Mouse (Mus musculus) hindbrain, embryonic 12.5 days (tissue): ENCODE data around the gene Sox11. TPM values are rescaled to one million over a fixed set of nuclear protein-coding genes. Genes with fewer than 3 reads are reported as not detected.

ENCODE experiments used
- ATAC-seq: fragments of 200-750 bp; cut with Nextera tagmentation; 2 replicates; pipeline ENCODE4 v1.8.0; 2017; ENCODE audit warnings: moderate TSS enrichment; ENCODE audit not compliant: low FRiP score
- H3K27ac ChIP-seq: fragments of 300-500 bp; sonication (generic); 2 replicates; pipeline ENCODE4 v1.5.1; 2016; ENCODE audit warnings: mild to moderate bottlenecking
- H3K27me3 ChIP-seq: fragments of 300-500 bp; sonication (generic); 2 replicates; pipeline ENCODE4 v1.6.1; 2016; ENCODE audit warnings: mild to moderate bottlenecking
- H3K36me3 ChIP-seq: fragments of 300-500 bp; sonication (generic); 2 replicates; pipeline ENCODE4 v1.6.1; 2016; ENCODE audit warnings: mild to moderate bottlenecking
- H3K4me1 ChIP-seq: fragments of 300-500 bp; sonication (generic); 2 replicates; pipeline ENCODE4 v1.6.1; 2016
- H3K4me2 ChIP-seq: fragments of 300-500 bp; sonication (generic); replicated peaks from 2 replicates; pipeline ENCODE4 v1.6.1; 2016; ENCODE audit warnings: mild to moderate bottlenecking
- H3K4me3 ChIP-seq: fragments of 300-500 bp; sonication (generic); 2 replicates; pipeline ENCODE4 v1.5.1; 2016; ENCODE audit warnings: mild to moderate bottlenecking
- H3K9ac ChIP-seq: fragments of 300-500 bp; sonication (generic); 2 replicates; pipeline ENCODE4 v1.6.1; 2016; ENCODE audit warnings: mild to moderate bottlenecking, moderate library complexity
- H3K9me3 ChIP-seq: fragments of 300-500 bp; sonication (generic); replicated peaks from 2 replicates; pipeline ENCODE4 v1.6.1; 2016; ENCODE audit warnings: mild to moderate bottlenecking
- WGBS: fragments of 180-500 bp; shearing (Covaris S2); methylation state at CpG from one replicate; pipeline ENCODE4 v1.1.7; 2016; 5-methylcytosine and 5-hydroxymethylcytosine counted together
- polyA plus RNA-seq: library from polyadenylated mRNA; unstranded; fragments of >200 nt; fragmentation: Nextera tagmentation; extraction: Ambion mirVana; gene quantifications from 2 replicates; pipeline ENCODE4 v1.2.1, GENCODE M21; 2016

Gene Sox11
- polyA plus RNA-seq, 1 experiment from 2014 or later: 578 TPM

DNA sequence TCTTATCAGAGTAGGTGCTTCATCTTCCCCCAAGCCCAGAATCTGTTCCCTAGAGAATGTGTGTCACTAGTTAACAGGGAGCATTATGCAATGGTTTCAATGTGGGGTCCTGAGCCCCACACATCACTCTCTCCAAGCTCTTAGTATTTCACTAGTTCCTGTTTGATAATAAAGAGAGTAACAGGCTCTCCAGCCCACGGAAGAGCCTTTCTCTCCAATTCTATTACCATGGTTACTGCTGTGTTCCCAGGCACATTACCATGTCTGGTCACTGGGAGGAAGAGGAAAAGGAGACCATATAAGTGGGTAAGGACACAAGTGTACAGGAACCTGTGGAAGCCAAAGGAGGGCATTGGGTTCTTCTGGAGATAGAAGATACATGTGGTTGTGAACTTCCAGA lies 19.0 kb downstream of the Sox11 start:
- ATAC-seq: no peak
- H3K4me2 ChIP-seq: no peak overlapping the region
- H3K9ac ChIP-seq: no peak overlapping the region
- H3K27me3 ChIP-seq: no peaks in the 10 kb centered on the region
- WGBS: 48% methylated on average over 1 of the region's 1 CpGs
- H3K36me3 ChIP-seq: no peaks in the 10 kb centered on the region
- no peak overlapping the region for H3K27ac ChIP-seq
- H3K9me3 ChIP-seq: no peaks in the 10 kb centered on the region
- H3K4me3 ChIP-seq: no peak overlapping the region
- H3K4me1 ChIP-seq: no peaks in the 10 kb centered on the region

DNA sequence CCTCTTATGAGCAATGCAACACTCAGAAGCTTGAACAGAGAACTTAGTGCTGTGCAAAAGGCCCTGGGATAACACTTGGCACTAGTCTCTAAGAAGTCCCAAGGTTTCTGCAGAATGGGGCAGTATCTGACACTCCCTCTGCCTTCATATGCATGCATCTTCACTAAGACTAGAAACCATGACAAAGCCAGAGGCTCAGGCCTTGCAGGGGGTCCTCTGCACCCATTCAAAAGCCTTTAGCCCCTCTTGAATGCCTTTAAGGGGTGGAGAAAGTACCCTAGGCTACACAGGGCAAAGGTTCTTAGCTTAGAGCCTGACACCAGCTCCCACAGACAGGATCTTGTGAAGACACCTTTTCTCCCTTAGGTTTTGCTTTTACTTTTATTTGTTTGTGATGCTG lies 21.7 kb downstream of the Sox11 start:
- H3K27ac ChIP-seq: no peak overlapping the region
- H3K4me1 ChIP-seq: no peaks in the 10 kb centered on the region
- ATAC-seq: no peak
- H3K4me2 ChIP-seq: no peak overlapping the region
- no peaks in the 10 kb centered on the region for H3K36me3 ChIP-seq
- H3K4me3 ChIP-seq: no peak overlapping the region
- H3K9me3 ChIP-seq: no peaks in the 10 kb centered on the region
- H3K27me3 ChIP-seq: no peaks in the 10 kb centered on the region
- H3K9ac ChIP-seq: no peak overlapping the region

DNA sequence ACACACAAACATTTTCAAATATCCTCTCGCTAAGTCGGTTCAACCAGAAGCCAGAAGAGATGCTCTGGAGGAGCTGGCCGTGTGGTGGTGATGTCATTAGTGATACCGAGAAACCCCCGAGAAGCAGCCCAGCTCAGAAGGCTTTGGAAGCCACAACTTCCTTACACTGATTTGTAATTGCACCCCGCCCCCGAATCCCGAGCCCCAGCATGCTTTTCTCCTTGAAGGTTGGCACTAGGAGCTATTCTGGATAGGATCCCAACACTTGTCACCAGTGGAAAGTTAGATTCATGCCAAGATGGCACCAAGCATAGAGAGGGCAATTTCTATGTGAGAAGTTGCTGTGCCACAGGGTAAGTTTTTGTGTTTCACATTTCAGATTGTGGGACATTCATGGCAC lies 29.4 kb downstream of the Sox11 start:
- WGBS: 89% methylated on average over 8 of the region's 8 CpGs
- Histone ChIP-seq H3K9me3 (no peaks in the 10 kb centered on the region), H3K36me3 (no peaks in the 10 kb centered on the region), H3K27ac (no peak overlapping the region), H3K27me3 (no peaks in the 10 kb centered on the region; the same call in 1 of the 2 replicates), H3K4me1 (peaks cover 23% of the 10 kb centered on the region), H3K4me3 (no peak overlapping the region), H3K9ac (no peak overlapping the region), H3K4me2 (no peak overlapping the region)
- no peak for ATAC-seq

DNA sequence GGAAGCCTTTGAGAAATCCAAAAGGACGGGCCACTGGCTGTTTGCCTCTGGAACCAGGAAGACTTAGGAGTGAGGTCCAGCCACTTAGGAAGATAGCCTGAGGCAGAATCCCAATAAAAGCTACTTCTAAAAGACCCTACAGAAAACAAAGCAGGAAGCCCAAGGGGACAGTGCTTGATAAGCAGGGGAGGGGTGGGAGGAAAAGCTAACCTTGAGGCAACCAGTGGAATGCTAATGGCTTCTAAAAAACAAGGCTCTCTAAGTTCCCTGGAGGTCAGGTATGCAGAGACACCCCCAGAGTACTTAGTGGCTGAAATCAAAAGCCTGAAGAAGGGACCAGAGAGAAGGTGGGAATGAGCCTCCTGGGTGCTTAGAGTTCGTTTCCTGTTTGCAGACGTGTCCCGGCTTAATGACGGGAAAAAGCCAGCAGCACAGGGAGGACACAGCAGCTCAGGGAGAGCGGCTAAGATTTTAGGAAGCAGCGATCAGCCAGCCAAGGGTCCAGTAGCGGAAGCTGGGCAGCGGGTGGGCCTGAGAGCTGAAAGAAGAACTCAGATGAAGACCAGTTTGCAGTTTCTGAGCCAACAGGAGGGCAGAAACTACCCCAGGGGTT lies 30.4 kb downstream of the Sox11 start:
- H3K4me1 ChIP-seq: peaks cover 23% of the 10 kb centered on the region
- H3K27ac ChIP-seq: no peak overlapping the region
- H3K4me2 ChIP-seq: peak overlapping the region; percentile 15; the same call in 1 of the 2 replicates
- H3K27me3 ChIP-seq: no peaks in the 10 kb centered on the region; the same call in 1 of the 2 replicates
- WGBS: 19% methylated on average over 9 of the region's 9 CpGs
- ATAC-seq: no peak
- H3K4me3 ChIP-seq: no peak overlapping the region
- H3K9ac ChIP-seq: no peak overlapping the region
- H3K9me3 ChIP-seq: no peaks in the 10 kb centered on the region
- H3K36me3 ChIP-seq: no peaks in the 10 kb centered on the region

DNA sequence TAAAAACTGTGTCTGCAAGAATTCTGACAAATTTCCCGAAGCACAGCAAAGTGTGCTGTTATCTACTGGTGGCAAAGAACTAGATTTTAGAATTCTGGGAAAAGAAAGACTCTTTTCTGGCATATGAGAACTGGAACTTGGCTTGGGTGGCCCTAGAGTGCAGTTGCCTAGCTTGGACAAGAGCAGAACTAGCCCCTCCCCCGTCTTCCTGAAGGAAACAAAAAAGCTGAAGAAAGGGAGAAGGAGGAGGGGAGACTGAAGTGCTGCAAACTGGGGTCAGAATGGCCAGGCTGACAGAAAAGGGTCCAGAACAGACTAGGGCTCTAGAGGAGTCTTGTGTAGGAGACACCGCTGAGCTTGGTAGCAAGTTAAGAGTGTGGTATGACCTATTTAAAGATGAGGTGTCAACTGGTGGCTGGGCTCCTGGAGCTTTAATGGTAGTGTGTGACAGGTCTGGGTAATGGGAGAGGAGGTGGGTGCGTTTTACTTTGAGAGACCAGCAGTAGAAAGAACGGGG lies 31.0 kb downstream of the Sox11 start:
- no peak for ATAC-seq
- no peak overlapping the region for H3K27ac ChIP-seq
- H3K4me2 ChIP-seq: no peak overlapping the region
- H3K27me3 ChIP-seq: no peaks in the 10 kb centered on the region; the same call in 1 of the 2 replicates
- H3K9ac ChIP-seq: no peak overlapping the region
- WGBS: 38% methylated on average over 5 of the region's 5 CpGs
- H3K4me1 ChIP-seq: peaks cover 23% of the 10 kb centered on the region
- no peaks in the 10 kb centered on the region for H3K36me3 ChIP-seq
- H3K4me3 ChIP-seq: no peak overlapping the region
- H3K9me3 ChIP-seq: no peaks in the 10 kb centered on the region

DNA sequence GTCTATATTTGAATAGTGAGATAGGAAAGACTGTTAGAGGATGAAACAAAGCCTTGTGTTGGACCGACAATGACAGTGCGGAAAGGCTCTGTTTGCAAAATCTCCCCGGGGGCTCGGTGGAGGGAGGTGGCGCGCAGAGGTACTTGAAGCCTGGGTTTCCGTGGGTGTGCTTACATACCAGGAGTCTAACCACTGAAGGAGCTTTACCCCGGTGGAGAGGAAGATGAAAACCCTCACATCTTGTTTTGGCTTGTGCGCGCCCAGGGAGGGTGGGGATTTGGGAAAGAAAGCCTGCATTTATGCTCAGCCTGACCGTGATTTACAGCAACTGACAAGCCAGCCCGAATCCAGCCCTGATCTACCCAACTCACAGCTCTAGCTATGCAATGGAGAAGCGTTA lies 31.7 kb downstream of the Sox11 start:
- no peaks in the 10 kb centered on the region for H3K36me3 ChIP-seq
- H3K27me3 ChIP-seq: no peaks in the 10 kb centered on the region; the same call in 1 of the 2 replicates
- no peak overlapping the region for H3K4me2 ChIP-seq
- H3K9ac ChIP-seq: no peak overlapping the region
- WGBS: 69% methylated on average over 13 of the region's 13 CpGs
- ATAC-seq: no peak
- no peak overlapping the region for H3K27ac ChIP-seq
- no peak overlapping the region for H3K4me3 ChIP-seq
- no peaks in the 10 kb centered on the region for H3K9me3 ChIP-seq
- peaks cover 23% of the 10 kb centered on the region for H3K4me1 ChIP-seq

DNA sequence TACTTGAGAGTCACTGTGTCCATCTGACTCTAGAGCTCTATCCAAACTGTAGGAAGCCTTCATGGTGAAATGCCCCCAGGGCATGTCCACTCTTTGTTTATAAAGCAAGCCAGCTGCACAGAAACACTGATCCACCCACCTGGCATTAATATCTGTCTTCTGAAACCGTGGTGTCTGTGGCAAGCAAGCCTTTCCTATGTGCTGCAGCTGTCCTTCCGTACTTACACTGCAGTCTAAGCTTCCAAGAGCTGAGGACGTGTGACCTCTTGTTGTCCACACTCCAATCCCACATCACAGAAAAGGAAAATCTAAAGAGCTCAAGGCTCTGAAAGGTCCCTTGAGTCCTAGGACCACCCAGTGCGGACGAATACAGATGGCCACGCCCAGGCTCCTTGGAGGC lies 32.4 kb downstream of the Sox11 start:
- no peak overlapping the region for H3K9ac ChIP-seq
- H3K27me3 ChIP-seq: no peaks in the 10 kb centered on the region; the same call in 1 of the 2 replicates
- no peak overlapping the region for H3K4me3 ChIP-seq
- 79% methylated on average over 6 of the region's 6 CpGs for WGBS
- ATAC-seq: no peak
- peaks cover 27% of the 10 kb centered on the region for H3K4me1 ChIP-seq
- H3K27ac ChIP-seq: no peak overlapping the region
- no peaks in the 10 kb centered on the region for H3K9me3 ChIP-seq
- H3K4me2 ChIP-seq: no peak overlapping the region
- H3K36me3 ChIP-seq: no peaks in the 10 kb centered on the region

DNA sequence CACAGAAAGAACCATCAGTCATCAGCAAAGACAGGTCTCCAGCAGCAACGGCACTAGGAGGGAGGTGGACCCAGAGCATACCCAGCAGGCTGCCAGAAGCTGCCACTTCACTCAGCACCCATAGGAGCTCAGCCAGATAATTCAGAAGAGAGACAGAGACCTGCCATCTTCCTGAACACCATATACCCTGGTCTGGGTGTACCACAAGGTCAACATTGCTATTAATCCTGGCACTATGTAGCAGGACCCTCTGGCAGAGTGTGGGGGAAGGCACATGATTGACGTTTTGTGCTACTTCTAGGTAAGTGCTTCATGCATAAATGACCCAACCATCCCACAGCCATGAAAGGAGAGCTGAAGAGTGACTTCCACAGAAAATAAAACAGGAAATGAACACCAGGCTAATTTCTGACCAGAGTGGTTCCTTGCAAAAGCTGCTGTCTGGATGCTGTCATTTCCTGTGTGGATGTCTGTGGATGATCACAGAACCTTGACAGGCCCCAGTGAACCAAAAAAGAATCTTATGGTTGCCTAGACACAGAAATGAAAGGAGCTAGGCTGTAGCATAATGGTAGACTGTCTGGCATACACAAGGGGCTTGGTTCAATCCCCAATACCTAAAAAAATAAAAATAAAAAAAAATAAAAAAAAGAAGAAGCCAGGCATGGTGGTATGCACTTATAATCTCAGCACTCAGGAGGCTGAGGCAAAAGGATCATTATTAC lies 37.5 kb downstream of the Sox11 start:
- Histone ChIP-seq H3K4me1 (peaks cover 6% of the 10 kb centered on the region), H3K36me3 (no peaks in the 10 kb centered on the region), H3K27ac (peak overlapping the region; percentile 55), H3K9ac (no peak overlapping the region), H3K27me3 (no peaks in the 10 kb centered on the region), H3K4me2 (no peak overlapping the region), H3K9me3 (no peaks in the 10 kb centered on the region), H3K4me3 (no peak overlapping the region)
- WGBS: 47% methylated on average over 2 of the region's 2 CpGs
- no peak for ATAC-seq

DNA sequence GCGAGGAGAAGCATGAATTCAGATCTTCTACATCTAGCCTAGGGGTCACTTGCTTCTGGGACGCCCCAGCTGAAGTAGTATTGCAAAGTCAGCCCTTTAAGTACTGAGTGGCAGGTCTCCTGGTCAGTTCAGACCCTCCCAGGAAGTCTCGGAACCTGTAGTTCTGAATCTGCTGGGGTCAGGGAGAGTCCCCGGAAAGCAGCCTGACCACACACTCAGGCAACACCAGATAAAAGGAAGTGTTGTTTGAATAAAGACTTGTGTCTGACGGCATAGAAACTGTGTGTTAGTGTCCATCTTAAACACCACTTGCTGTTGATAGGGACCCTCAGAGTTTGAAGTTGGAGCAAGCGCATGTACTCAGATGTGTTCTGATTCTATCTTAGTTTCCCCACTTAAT lies 39.2 kb downstream of the Sox11 start:
- peaks cover 6% of the 10 kb centered on the region for H3K4me1 ChIP-seq
- no peak for ATAC-seq
- H3K4me2 ChIP-seq: no peak overlapping the region
- H3K36me3 ChIP-seq: no peaks in the 10 kb centered on the region
- no peak overlapping the region for H3K9ac ChIP-seq
- no peak overlapping the region for H3K27ac ChIP-seq
- no peaks in the 10 kb centered on the region for H3K27me3 ChIP-seq
- 78% methylated on average over 6 of the region's 6 CpGs for WGBS
- no peaks in the 10 kb centered on the region for H3K9me3 ChIP-seq
- H3K4me3 ChIP-seq: no peak overlapping the region

DNA sequence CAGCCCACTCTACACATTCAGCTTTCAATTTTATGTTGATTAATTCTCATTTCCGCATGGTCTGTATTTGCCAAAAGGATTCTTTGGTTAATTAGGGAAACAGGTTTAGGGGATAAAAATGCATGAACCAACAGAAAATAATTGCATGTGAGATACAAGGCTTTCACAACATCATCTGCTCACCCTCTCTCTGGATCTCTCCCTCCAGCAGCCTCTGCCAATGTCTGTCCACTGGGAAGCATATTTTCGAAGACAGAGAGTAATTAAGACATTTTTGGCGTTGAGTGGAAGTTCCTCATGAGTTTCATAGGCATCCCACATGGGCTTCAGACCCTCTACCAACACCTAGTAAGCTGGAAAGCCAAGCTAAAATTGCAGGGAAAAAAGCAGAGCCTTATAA lies 43.7 kb downstream of the Sox11 start:
- H3K27ac ChIP-seq: no peak overlapping the region
- H3K9me3 ChIP-seq: no peaks in the 10 kb centered on the region
- H3K27me3 ChIP-seq: no peaks in the 10 kb centered on the region
- peaks cover 8% of the 10 kb centered on the region for H3K4me1 ChIP-seq
- ATAC-seq: no peak
- no peak overlapping the region for H3K4me2 ChIP-seq
- H3K4me3 ChIP-seq: no peak overlapping the region
- 85% methylated on average over 3 of the region's 3 CpGs for WGBS
- H3K9ac ChIP-seq: no peak overlapping the region
- no peaks in the 10 kb centered on the region for H3K36me3 ChIP-seq

DNA sequence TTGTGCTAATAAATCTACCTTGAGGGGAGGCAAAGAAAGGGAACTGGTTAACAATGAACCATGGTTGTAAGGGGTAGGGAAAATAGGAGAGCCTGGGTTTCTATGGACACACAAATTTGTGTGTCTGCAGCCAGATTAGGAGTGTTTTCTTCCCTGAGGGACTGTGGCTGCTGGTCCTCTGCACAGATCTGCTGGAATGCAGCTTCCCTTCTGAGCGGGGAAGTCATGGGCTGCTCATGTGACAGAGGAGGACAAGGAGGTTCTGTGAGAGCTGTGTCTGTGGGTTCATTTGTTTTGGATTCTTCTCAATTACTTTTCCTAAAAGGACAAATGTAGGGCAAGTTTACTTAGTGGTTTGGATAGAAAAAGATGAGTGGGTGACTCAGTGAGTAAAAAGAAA lies 48.2 kb downstream of the Sox11 start:
- H3K4me2 ChIP-seq: no peak overlapping the region
- no peaks in the 10 kb centered on the region for H3K36me3 ChIP-seq
- H3K9ac ChIP-seq: no peak overlapping the region
- H3K27ac ChIP-seq: peak overlapping the region; percentile 80
- peaks cover 22% of the 10 kb centered on the region for H3K4me1 ChIP-seq
- 16% methylated on average over 1 of the region's 1 CpGs for WGBS
- no peak overlapping the region for H3K4me3 ChIP-seq
- H3K27me3 ChIP-seq: no peaks in the 10 kb centered on the region
- no peak for ATAC-seq
- no peaks in the 10 kb centered on the region for H3K9me3 ChIP-seq

DNA sequence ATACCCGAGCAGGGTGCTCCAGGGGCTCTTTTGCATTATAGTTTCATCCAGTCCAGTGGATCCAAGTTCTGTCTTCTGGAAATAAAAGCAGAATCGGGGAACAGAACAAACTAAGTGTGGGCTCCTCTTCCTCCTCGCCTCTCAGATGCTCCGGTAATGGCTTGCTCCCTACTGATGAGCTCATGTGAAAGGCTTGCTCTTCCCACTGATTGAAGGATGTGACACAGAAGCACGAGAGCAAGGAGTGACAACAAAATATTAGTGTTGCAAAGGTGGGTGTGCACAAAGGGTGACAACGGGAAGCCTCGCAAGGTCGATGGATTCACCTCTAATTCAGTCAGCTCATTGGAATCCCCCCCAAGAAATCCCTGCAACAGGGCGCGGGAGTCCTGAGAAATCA lies 48.6 kb downstream of the Sox11 start:
- H3K36me3 ChIP-seq: no peaks in the 10 kb centered on the region
- H3K27ac ChIP-seq: peak overlapping the region; percentile 80
- peaks cover 22% of the 10 kb centered on the region for H3K4me1 ChIP-seq
- ATAC-seq: no peak
- WGBS: 45% methylated on average over 10 of the region's 10 CpGs
- H3K4me3 ChIP-seq: no peak overlapping the region
- no peaks in the 10 kb centered on the region for H3K27me3 ChIP-seq
- H3K9me3 ChIP-seq: no peaks in the 10 kb centered on the region
- H3K4me2 ChIP-seq: no peak overlapping the region
- 0 out of 2 replicates have a peak overlapping the region, but pooled peaks have one; percentile 4 for H3K9ac ChIP-seq

DNA sequence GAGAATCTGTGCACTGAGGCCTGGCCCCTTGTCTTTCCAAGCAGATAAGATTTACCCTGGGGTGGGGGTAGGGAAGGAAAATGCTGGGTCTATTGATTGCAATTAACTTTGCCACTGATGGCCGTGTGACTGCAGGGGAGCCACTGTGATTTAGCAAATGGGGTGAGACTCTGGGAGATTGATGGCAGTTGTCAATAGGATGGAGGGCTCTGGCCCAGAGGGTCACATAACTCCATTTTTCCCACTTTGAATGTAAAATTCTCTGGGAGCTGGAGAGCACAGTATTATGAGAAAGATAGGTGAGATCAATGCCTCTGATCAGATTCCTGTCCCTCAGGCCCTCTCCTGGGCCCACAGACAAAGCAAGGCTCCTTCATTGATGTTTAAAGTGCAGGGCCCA lies 49.2 kb downstream of the Sox11 start:
- Histone ChIP-seq H3K9me3 (no peaks in the 10 kb centered on the region), H3K4me2 (no peak overlapping the region), H3K4me1 (peaks cover 22% of the 10 kb centered on the region), H3K36me3 (no peaks in the 10 kb centered on the region), H3K9ac (no peak overlapping the region), H3K4me3 (no peak overlapping the region), H3K27me3 (no peaks in the 10 kb centered on the region), H3K27ac (peak overlapping the region; percentile 80)
- ATAC-seq: 0 out of 2 replicates have a peak, but pooled peaks have one; percentile 63
- 20% methylated on average over 1 of the region's 1 CpGs for WGBS
